Mouse (Mus musculus): ENCODE results near the gene Tmem200c. TPM values are rescaled to one million over a fixed set of nuclear protein-coding genes. Genes with fewer than 3 reads are reported as not detected.

The Tmem200c gene
- total RNA-seq (2021) = under 1 TPM; 0.27 to 0.49 TPM
- long read RNA-seq, experiment 1 = 0 reads
- long read RNA-seq, experiment 2 = 0 reads

- DNase-seq = no peak
- intact Hi-C loops (cut with DNase I; ENCODE audit: low total_unique reads) = no loop called here
Measured at GRCm38 (mm10) chr17:68826323-68826722, at the start of gene Tmem200c. Tmem200c (plus strand) TSS chr17:68826623.

GRCm38 (mm10) chr17:68793741-68794140, 32.7 kb upstream of the Tmem200c start:
- intact Hi-C loops (cut with DNase I; ENCODE audit: low total_unique reads) = no loop called here
- DNase-seq = no peak

GRCm38 (mm10) chr17:68836655-68837012, 10.2 kb downstream of the Tmem200c start:
- intact Hi-C loops (cut with DNase I; ENCODE audit: low total_unique reads) = no loop called here
- no peak for DNase-seq

- peak; percentile 31 for DNase-seq
Measured at GRCm38 (mm10) chr17:68837013-68837858, 10.8 kb downstream of the Tmem200c start.

GRCm38 (mm10) chr17:68837859-68838194, 11.4 kb downstream of the Tmem200c start:
- DNase-seq = no peak
- intact Hi-C loops (cut with DNase I; ENCODE audit: low total_unique reads) = no loop called here

More at GRCm38 (mm10) chr17:68837013-68837858, 10.8 kb downstream of the Tmem200c start:
- intact Hi-C loops (cut with DNase I; ENCODE audit: low total_unique reads) = no loop called here

GRCm38 (mm10) chr17:68839888-68840571, 13.6 kb downstream of the Tmem200c start:
- intact Hi-C loops (cut with DNase I; ENCODE audit: low total_unique reads) = no loop called here
- no peak for DNase-seq

GRCm38 (mm10) chr17:68840572-68840939, 14.1 kb downstream of the Tmem200c start:
- intact Hi-C loops (cut with DNase I; ENCODE audit: low total_unique reads) = no loop called here
- DNase-seq = no peak

GRCm38 (mm10) chr17:68841097-68841891, 14.9 kb downstream of the Tmem200c start:
- peak; percentile 53 for DNase-seq
- intact Hi-C loops (cut with DNase I; ENCODE audit: low total_unique reads) = no loop called here

GRCm38 (mm10) chr17:68841892-68842252, 15.4 kb downstream of the Tmem200c start:
- no peak for DNase-seq
- intact Hi-C loops (cut with DNase I; ENCODE audit: low total_unique reads) = no loop called here

- no peak for DNase-seq
- intact Hi-C loops (cut with DNase I; ENCODE audit: low total_unique reads) = no loop called here
Measured at GRCm38 (mm10) chr17:68845931-68846330, 19.5 kb downstream of the Tmem200c start.

GRCm38 (mm10) chr17:68848739-68849138, 22.3 kb downstream of the Tmem200c start:
- DNase-seq = no peak
- intact Hi-C loops (cut with DNase I; ENCODE audit: low total_unique reads) = no loop called here

- no peak for DNase-seq
- intact Hi-C loops (cut with DNase I; ENCODE audit: low total_unique reads) = loop anchor here (2.0 kb wide), 1 partner anchor 676 kb away; no protein-coding TSS in a partner anchor
Measured at GRCm38 (mm10) chr17:68852171-68852966, 25.9 kb downstream of the Tmem200c start.

- intact Hi-C loops (cut with DNase I; ENCODE audit: low total_unique reads) = no loop called here
- DNase-seq = no peak
Measured at GRCm38 (mm10) chr17:68864175-68864574, 37.8 kb downstream of the Tmem200c start.

- DNase-seq = no peak
- intact Hi-C loops (cut with DNase I; ENCODE audit: low total_unique reads) = no loop called here
Measured at GRCm38 (mm10) chr17:68868439-68868838, 42.0 kb downstream of the Tmem200c start.

- DNase-seq = no peak
- intact Hi-C loops (cut with DNase I; ENCODE audit: low total_unique reads) = no loop called here
Measured at GRCm38 (mm10) chr17:68874021-68874420, 47.6 kb downstream of the Tmem200c start.

- DNase-seq = no peak
- intact Hi-C loops (cut with DNase I; ENCODE audit: low total_unique reads) = no loop called here
Measured at GRCm38 (mm10) chr17:68875251-68875650, 48.8 kb downstream of the Tmem200c start.

GRCm38 (mm10) chr17:68875917-68876495, 49.6 kb downstream of the Tmem200c start:
- DNase-seq = no peak
- intact Hi-C loops (cut with DNase I; ENCODE audit: low total_unique reads) = no loop called here

- DNase-seq = peak; percentile 5
- intact Hi-C loops (cut with DNase I; ENCODE audit: low total_unique reads) = loop anchor here (5.0 kb wide), 1 partner anchor 225 kb away; no protein-coding TSS in a partner anchor
Measured at GRCm38 (mm10) chr17:68881725-68882524, 55.5 kb downstream of the Tmem200c start.

All from gastrocnemius, postnatal 14 days (tissue).